Mouse (Mus musculus) kidney, adult 2 months (tissue): Measurements from ENCODE around the gene Slc41a3. TPM values are rescaled to one million over a fixed set of nuclear protein-coding genes. Genes with fewer than 3 reads are reported as not detected.

ENCODE experiments used
- DNase-seq: peaks from one replicate; pipeline ENCODE4 v3.0.0; 2021
- H3K27ac ChIP-seq: fragments of 200-500 bp; 2 replicates; pipeline ENCODE4 v1.5.1; 2012; ENCODE audit warnings: low read depth, low read length, control low read depth, inconsistent platforms; ENCODE audit not compliant: insufficient read depth
- H3K27me3 ChIP-seq: fragments of 200-500 bp; replicated peaks from 2 replicates; pipeline ENCODE4 v1.6.1; 2012; ENCODE audit warnings: mild to moderate bottlenecking, moderate library complexity, low read length, inconsistent platforms; ENCODE audit not compliant: control insufficient read depth, insufficient read depth
- H3K36me3 ChIP-seq: fragments of 200-500 bp; 2 replicates; pipeline ENCODE4 v1.6.1; 2012; ENCODE audit warnings: mild to moderate bottlenecking, moderate library complexity, low read length, inconsistent platforms; ENCODE audit not compliant: control insufficient read depth, insufficient read depth
- H3K4me1 ChIP-seq: fragments of 200-500 bp; 2 replicates; pipeline ENCODE4 v1.6.1; 2011; ENCODE audit warnings: low read length; ENCODE audit not compliant: control insufficient read depth, insufficient read depth
- H3K4me3 ChIP-seq: fragments of 200-500 bp; 2 replicates; pipeline ENCODE4 v1.5.1; 2011; ENCODE audit warnings: mild to moderate bottlenecking, low read depth, low read length, control low read depth; ENCODE audit not compliant: insufficient read depth
- CTCF ChIP-seq: fragments of 200-500 bp; conservative IDR thresholded peaks from 2 replicates; pipeline ENCODE4 v1.5.1; 2011; ENCODE audit warnings: low read depth, mild to moderate bottlenecking, control low read depth, low read length, moderate library complexity, mixed read lengths; ENCODE audit not compliant: insufficient read depth, insufficient read length
- POLR2A ChIP-seq: fragments of 200-500 bp; IDR thresholded peaks from one replicate; pipeline ENCODE4 v1.6.1; 2011; ENCODE audit warnings: low read depth, low read length, control low read depth
- WGBS: fragments of 180-500 bp; shearing (Covaris S2); methylation state at CpG from one replicate; pipeline ENCODE4 v1.1.7; 2018; 5-methylcytosine and 5-hydroxymethylcytosine counted together
- polyA plus RNA-seq: library from polyadenylated mRNA; depleted of rRNA; stranded (reverse); fragments of >200 nt; gene quantifications from 2 replicates; pipeline ENCODE4 v1.2.3, GENCODE M21; 2012

Gene Slc41a3
- polyA plus RNA-seq, 1 experiment: 8.0 TPM

- 86% methylated on average over 9 of the region's 9 CpGs for WGBS
- Histone ChIP-seq H3K27me3 (no peaks in the 10 kb centered on the region), H3K27ac (no peak overlapping the region), H3K4me1 (no peaks in the 10 kb centered on the region; the same call in 1 of the 2 replicates), H3K36me3 (peaks cover 3% of the 10 kb centered on the region; the same call in 1 of the 2 replicates), H3K4me3 (no peak overlapping the region)
- no peak for DNase-seq
- TF ChIP-seq CTCF (no peak), POLR2A (no peak)
These were observed 40.3 kb upstream of the Slc41a3 start for GRCm38 (mm10) chr6:90564240-90564639.

- Histone ChIP-seq H3K27ac (no peak overlapping the region), H3K4me3 (no peak overlapping the region), H3K4me1 (peaks cover 6% of the 10 kb centered on the region), H3K36me3 (no peaks in the 10 kb centered on the region; the same call in 1 of the 2 replicates), H3K27me3 (no peaks in the 10 kb centered on the region)
- 52% methylated on average over 13 of the region's 13 CpGs for WGBS
- no peak for DNase-seq
- TF ChIP-seq CTCF: no peak
- no peak for TF ChIP-seq POLR2A
These were observed 38.9 kb upstream of the Slc41a3 start for GRCm38 (mm10) chr6:90565357-90566215.

GRCm38 (mm10) chr6:90567486-90567885, 37.0 kb upstream of the Slc41a3 start:
- TF ChIP-seq CTCF: no peak
- TF ChIP-seq POLR2A: no peak

GRCm38 (mm10) chr6:90567928-90568327, 36.6 kb upstream of the Slc41a3 start:
- no peak for DNase-seq
- H3K36me3 ChIP-seq: no peaks in the 10 kb centered on the region; the same call in 1 of the 2 replicates
- H3K4me3 ChIP-seq: no peak overlapping the region
- H3K27ac ChIP-seq: no peak overlapping the region
- no peaks in the 10 kb centered on the region for H3K27me3 ChIP-seq
- no peak for TF ChIP-seq POLR2A
- peaks cover 6% of the 10 kb centered on the region for H3K4me1 ChIP-seq
- WGBS: 81% methylated on average over 3 of the region's 3 CpGs

More at GRCm38 (mm10) chr6:90567486-90567885, 37.0 kb upstream of the Slc41a3 start:
- H3K4me1 ChIP-seq: peaks cover 6% of the 10 kb centered on the region
- no peak overlapping the region for H3K27ac ChIP-seq
- no peak for DNase-seq
- 75% methylated on average over 3 of the region's 3 CpGs for WGBS
- no peaks in the 10 kb centered on the region; the same call in 1 of the 2 replicates for H3K36me3 ChIP-seq
- H3K27me3 ChIP-seq: no peaks in the 10 kb centered on the region
- H3K4me3 ChIP-seq: no peak overlapping the region

GRCm38 (mm10) chr6:90568721-90569120, 35.8 kb upstream of the Slc41a3 start:
- Histone ChIP-seq H3K27ac (no peak overlapping the region), H3K4me1 (peaks cover 6% of the 10 kb centered on the region), H3K4me3 (no peak overlapping the region), H3K27me3 (no peaks in the 10 kb centered on the region), H3K36me3 (no peaks in the 10 kb centered on the region; the same call in 1 of the 2 replicates)
- peak; percentile 48 for DNase-seq
- TF ChIP-seq POLR2A (no peak), CTCF (no peak)
- 50% methylated on average over 4 of the region's 4 CpGs for WGBS

GRCm38 (mm10) chr6:90569736-90570383, 34.7 kb upstream of the Slc41a3 start:
- no peak overlapping the region for H3K4me3 ChIP-seq
- H3K4me1 ChIP-seq: peaks cover 6% of the 10 kb centered on the region
- 30% methylated on average over 12 of the region's 12 CpGs for WGBS
- H3K27me3 ChIP-seq: no peaks in the 10 kb centered on the region
- DNase-seq: no peak
- no peak overlapping the region for H3K27ac ChIP-seq
- TF ChIP-seq POLR2A (no peak), CTCF (no peak)
- no peaks in the 10 kb centered on the region; the same call in 1 of the 2 replicates for H3K36me3 ChIP-seq

- 45% methylated on average over 8 of the region's 8 CpGs for WGBS
- DNase-seq: peak; percentile 65
- no peak overlapping the region for H3K4me3 ChIP-seq
- no peaks in the 10 kb centered on the region for H3K27me3 ChIP-seq
- H3K27ac ChIP-seq: no peak overlapping the region
- no peak for TF ChIP-seq CTCF
- TF ChIP-seq POLR2A: no peak
- H3K4me1 ChIP-seq: peaks cover 6% of the 10 kb centered on the region
- H3K36me3 ChIP-seq: no peaks in the 10 kb centered on the region; the same call in 1 of the 2 replicates
These were observed 34.1 kb upstream of the Slc41a3 start for GRCm38 (mm10) chr6:90570392-90570791.
